Mouse (Mus musculus) B cell, adult 2 months (primary cell): ENCODE measurements around the gene Klhl9.
"Not testable (repeated sequence)": the region's sequence is repeated elsewhere in the genome, so short reads cannot be mapped to it uniquely, and the experiment has no call there.

Source experiments
- DNase-seq, 2 experiments: peaks; one replicate each; pipeline ENCODE4 v3.0.0; 2022

Gene Klhl9

GRCm38 (mm10) chr4:88721791-88722721 lies at the start of gene Klhl9, which contains the start of gene Gm26566:
Klhl9 (minus strand) TSS chr4:88722465.
Gm26566 (plus strand) TSS chr4:88721805.
- peak; percentile 82 to 85 for DNase-seq

GRCm38 (mm10) chr4:88763384-88764018 lies 41.2 kb upstream of the Klhl9 start:
- DNase-seq: peak; percentile 27 to 37

- peak in 1 of 2 experiments; percentile 17 for DNase-seq
Observed at GRCm38 (mm10) chr4:88762341-88762740, 40.1 kb upstream of the Klhl9 start.

GRCm38 (mm10) chr4:88761776-88762175 lies 39.5 kb upstream of the Klhl9 start:
- DNase-seq: peak; percentile 79

- peak; percentile 53 to 54 for DNase-seq
Observed at GRCm38 (mm10) chr4:88760431-88760830, 38.2 kb upstream of the Klhl9 start.

- DNase-seq: peak; percentile 48 to 52
Observed at GRCm38 (mm10) chr4:88759610-88760268, 37.5 kb upstream of the Klhl9 start, which contains the start of gene Gm13283. Gm13283 (plus strand) TSS chr4:88760119.

GRCm38 (mm10) chr4:88758751-88759150 lies 36.5 kb upstream of the Klhl9 start:
- peak; percentile 22 to 27 for DNase-seq

- peak; percentile 91 to 93 for DNase-seq
Observed at GRCm38 (mm10) chr4:88757628-88758031, 35.4 kb upstream of the Klhl9 start.

- not testable (repeated sequence) for DNase-seq
Observed at GRCm38 (mm10) chr4:88756581-88757513, 34.6 kb upstream of the Klhl9 start.

GRCm38 (mm10) chr4:88754818-88755340 lies 32.6 kb upstream of the Klhl9 start, which contains the start of gene Gm13271:
Gm13271 (plus strand) TSS chr4:88754868.
- DNase-seq: peak; percentile 76 to 78

GRCm38 (mm10) chr4:88749926-88750325 lies 27.7 kb upstream of the Klhl9 start:
- no peak for DNase-seq

GRCm38 (mm10) chr4:88744207-88744606 lies 21.9 kb upstream of the Klhl9 start:
- no peak for DNase-seq

GRCm38 (mm10) chr4:88742771-88743371 lies 20.6 kb upstream of the Klhl9 start:
- no peak for DNase-seq

GRCm38 (mm10) chr4:88741426-88741825 lies 19.2 kb upstream of the Klhl9 start:
- DNase-seq: no peak

- no peak for DNase-seq
Observed at GRCm38 (mm10) chr4:88739036-88739435, 16.8 kb upstream of the Klhl9 start.

GRCm38 (mm10) chr4:88738480-88738879 lies 16.2 kb upstream of the Klhl9 start:
- DNase-seq: peak; percentile 86 to 87

- peak; percentile 44 to 45 for DNase-seq
Observed at GRCm38 (mm10) chr4:88727324-88727723, 5.1 kb upstream of the Klhl9 start.

GRCm38 (mm10) chr4:88726727-88727126 lies 4.5 kb upstream of the Klhl9 start:
- DNase-seq: peak; percentile 4 to 16

GRCm38 (mm10) chr4:88723497-88724090 lies 1.3 kb upstream of the Klhl9 start:
- no peak for DNase-seq

- no peak for DNase-seq
Observed at GRCm38 (mm10) chr4:88718715-88719114, 3.5 kb downstream of the Klhl9 start.

GRCm38 (mm10) chr4:88715059-88715458 lies 7.2 kb downstream of the Klhl9 start:
- no peak for DNase-seq
